Mouse (Mus musculus): ENCODE measurements around the gene Slc7a7. TPM values are rescaled to one million over a fixed set of nuclear protein-coding genes. Genes with fewer than 3 reads are reported as not detected.

Slc7a7 gene
- polyA plus RNA-seq, 1 experiment from 2014 or later, result 4.7 TPM

DNA sequence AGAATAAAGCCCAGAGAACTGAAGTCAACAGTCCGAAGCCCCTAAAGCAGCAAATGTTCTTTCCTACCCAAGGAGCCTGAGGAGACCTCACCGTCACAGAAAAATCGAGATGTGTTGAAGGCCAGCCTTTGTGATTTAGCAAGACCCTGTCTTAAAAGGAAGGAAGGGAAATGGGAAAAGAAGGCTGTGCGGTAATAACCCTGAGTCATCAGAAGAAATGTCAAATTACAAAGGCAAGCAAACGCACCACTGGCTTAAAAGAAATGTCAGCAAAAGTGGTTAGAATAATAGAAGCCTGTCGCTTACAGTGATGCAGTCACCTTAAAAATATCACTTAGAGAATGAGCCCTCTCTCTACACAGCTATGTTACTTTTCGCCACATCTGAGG lies 19.1 kb downstream of the Slc7a7 start:
- Histone ChIP-seq H3K27me3 (replicated peaks) (no peaks in the 10 kb centered on the region), H3K9ac (no peak overlapping the region), H3K4me1 (no peaks in the 10 kb centered on the region), H3K36me3 (replicated peaks) (no peaks in the 10 kb centered on the region), H3K4me2 (no peak overlapping the region), H3K4me3 (no peak overlapping the region), H3K9me3 (no peaks in the 10 kb centered on the region), H3K27ac (no peak overlapping the region)
- no peak for ATAC-seq (replicated peaks)
- 75% methylated on average over 7 of the region's 7 CpGs for WGBS

DNA sequence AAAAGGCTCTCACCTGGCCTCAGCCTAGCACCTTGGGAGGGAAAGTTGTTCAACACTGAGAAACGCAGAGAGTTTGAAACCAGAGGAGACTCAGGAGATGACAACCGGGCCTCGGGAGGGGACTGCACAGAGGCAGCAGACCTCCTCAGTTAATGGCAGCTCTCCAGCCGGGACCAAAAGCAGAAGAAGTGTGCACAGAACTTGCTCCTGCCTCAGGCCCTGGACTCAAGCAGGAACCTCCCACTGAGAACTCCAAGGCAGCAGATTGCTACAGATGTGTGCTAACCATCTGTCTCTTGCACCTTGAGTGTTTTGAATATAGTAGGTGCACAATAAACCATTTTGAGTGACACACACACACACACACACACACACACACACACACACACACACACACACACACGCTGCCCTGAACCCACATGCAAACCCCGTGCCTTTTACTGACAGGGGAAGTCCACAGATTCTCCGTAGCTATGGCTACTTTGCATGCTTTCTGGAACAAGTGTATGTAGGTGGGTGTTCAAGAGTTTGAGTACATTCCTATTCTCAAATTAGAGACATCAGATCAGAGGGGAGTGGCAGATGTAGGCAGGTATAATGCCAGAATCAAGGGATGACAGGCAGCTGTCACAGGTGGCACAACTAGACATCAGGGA lies 19.6 kb downstream of the Slc7a7 start:
- H3K4me1 ChIP-seq, result no peaks in the 10 kb centered on the region
- ATAC-seq (replicated peaks), result no peak
- WGBS, result 89% methylated on average over 7 of the region's 7 CpGs
- no peaks in the 10 kb centered on the region for H3K9me3 ChIP-seq
- H3K4me2 ChIP-seq, result no peak overlapping the region
- H3K27me3 ChIP-seq (replicated peaks), result no peaks in the 10 kb centered on the region
- no peak overlapping the region for H3K27ac ChIP-seq
- no peak overlapping the region for H3K4me3 ChIP-seq
- no peak overlapping the region for H3K9ac ChIP-seq
- H3K36me3 ChIP-seq (replicated peaks), result no peaks in the 10 kb centered on the region

DNA sequence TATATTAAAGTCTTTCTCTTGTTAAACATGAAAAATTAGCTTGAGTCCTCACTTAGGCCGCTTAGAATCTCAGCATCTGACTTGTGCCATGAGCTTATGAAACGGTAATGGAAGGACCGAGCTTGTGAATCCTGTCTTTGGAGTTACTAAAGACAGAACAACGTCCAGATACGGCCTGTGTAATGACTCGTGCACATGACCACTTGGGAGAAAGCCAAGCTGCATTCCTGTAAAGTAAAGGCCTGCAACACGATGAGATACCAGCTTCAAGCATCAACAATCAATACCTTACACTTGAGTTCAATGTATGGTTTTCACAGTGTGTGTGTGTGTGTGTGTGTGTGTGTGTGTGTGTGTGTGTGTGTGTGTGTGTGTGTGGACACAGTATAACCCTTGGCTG lies 20.9 kb downstream of the Slc7a7 start:
- no peaks in the 10 kb centered on the region for H3K9me3 ChIP-seq
- H3K27me3 ChIP-seq (replicated peaks), result no peaks in the 10 kb centered on the region
- H3K36me3 ChIP-seq (replicated peaks), result no peaks in the 10 kb centered on the region
- H3K27ac ChIP-seq, result no peak overlapping the region
- H3K4me2 ChIP-seq, result no peak overlapping the region
- H3K9ac ChIP-seq, result no peak overlapping the region
- no peaks in the 10 kb centered on the region for H3K4me1 ChIP-seq
- no peak overlapping the region for H3K4me3 ChIP-seq
- whole genome bisulfite sequencing, result 90% methylated on average over 7 of the region's 7 CpGs
- no peak for ATAC-seq (replicated peaks)

GRCm38 (mm10) chr14:54394309-54394708 lies 23.3 kb downstream of the Slc7a7 start:
- H3K27me3 ChIP-seq (replicated peaks), result no peaks in the 10 kb centered on the region
- H3K4me3 ChIP-seq, result no peak overlapping the region
- H3K4me1 ChIP-seq, result no peaks in the 10 kb centered on the region
- no peak overlapping the region for H3K4me2 ChIP-seq
- H3K36me3 ChIP-seq (replicated peaks), result no peaks in the 10 kb centered on the region
- ATAC-seq (replicated peaks), result no peak
- H3K9ac ChIP-seq, result no peak overlapping the region
- H3K9me3 ChIP-seq, result no peaks in the 10 kb centered on the region
- no peak overlapping the region for H3K27ac ChIP-seq

DNA sequence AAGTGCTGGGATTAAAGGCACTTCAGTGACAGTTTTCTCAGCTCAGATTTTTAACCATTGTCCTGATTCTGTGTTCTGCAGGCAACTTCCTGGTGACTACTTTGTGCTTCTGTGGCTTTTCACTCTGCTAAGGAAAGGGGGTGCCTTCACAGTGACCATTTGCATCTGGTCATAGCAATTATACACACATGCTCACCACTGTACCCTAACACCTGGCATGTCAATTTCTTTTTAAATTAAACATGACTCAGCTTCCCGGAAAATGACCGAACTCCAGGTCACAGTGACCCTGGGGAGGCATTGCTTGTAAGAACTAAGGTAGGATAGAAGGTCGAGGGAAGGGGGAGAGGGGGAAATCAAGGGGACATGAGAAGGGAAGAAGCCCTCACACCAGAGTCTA lies 23.8 kb downstream of the Slc7a7 start:
- Histone ChIP-seq H3K36me3 (replicated peaks) (no peaks in the 10 kb centered on the region), H3K9me3 (no peaks in the 10 kb centered on the region), H3K27ac (no peak overlapping the region), H3K27me3 (replicated peaks) (no peaks in the 10 kb centered on the region), H3K4me2 (no peak overlapping the region), H3K4me3 (no peak overlapping the region), H3K9ac (no peak overlapping the region), H3K4me1 (no peaks in the 10 kb centered on the region)
- WGBS, result 87% methylated on average over 3 of the region's 3 CpGs
- ATAC-seq (replicated peaks), result no peak

- ATAC-seq (replicated peaks), result no peak
- no peaks in the 10 kb centered on the region for H3K27me3 ChIP-seq (replicated peaks)
- no peaks in the 10 kb centered on the region for H3K9me3 ChIP-seq
- H3K27ac ChIP-seq, result no peak overlapping the region
- H3K36me3 ChIP-seq (replicated peaks), result no peaks in the 10 kb centered on the region
- H3K9ac ChIP-seq, result no peak overlapping the region
- no peak overlapping the region for H3K4me2 ChIP-seq
- H3K4me3 ChIP-seq, result no peak overlapping the region
- H3K4me1 ChIP-seq, result no peaks in the 10 kb centered on the region
- 74% methylated on average over 6 of the region's 6 CpGs for WGBS
Measured at GRCm38 (mm10) chr14:54390843-54391242, 26.7 kb downstream of the Slc7a7 start.

DNA sequence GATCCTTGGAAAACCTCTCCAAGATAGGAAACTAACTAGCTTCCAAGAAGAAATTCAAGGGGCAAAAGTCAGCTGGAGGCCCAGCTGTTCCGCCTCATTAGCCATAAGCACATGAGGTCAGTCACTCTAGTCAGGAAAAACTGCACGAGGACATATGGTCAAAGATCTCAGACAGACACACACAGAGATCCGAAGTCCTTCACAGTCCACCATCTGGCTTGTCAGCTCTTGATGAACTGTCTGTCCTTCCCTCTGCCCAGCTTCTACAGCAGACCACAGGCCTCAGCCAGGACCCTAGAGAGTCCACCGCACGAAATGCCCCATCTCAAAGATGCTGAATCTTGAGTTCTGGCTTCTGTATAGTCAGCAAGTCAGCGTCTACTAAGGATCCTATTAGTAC lies 30.0 kb downstream of the Slc7a7 start:
- Histone ChIP-seq H3K4me3 (no peak overlapping the region), H3K27me3 (replicated peaks) (no peaks in the 10 kb centered on the region), H3K9me3 (no peaks in the 10 kb centered on the region), H3K27ac (no peak overlapping the region), H3K4me1 (no peaks in the 10 kb centered on the region), H3K4me2 (no peak overlapping the region), H3K36me3 (replicated peaks) (no peaks in the 10 kb centered on the region), H3K9ac (no peak overlapping the region)
- 85% methylated on average over 6 of the region's 6 CpGs for WGBS
- no peak for ATAC-seq (replicated peaks)

GRCm38 (mm10) chr14:54385968-54386618 lies 31.5 kb downstream of the Slc7a7 start:
- 85% methylated on average over 7 of the region's 7 CpGs for WGBS
- Histone ChIP-seq H3K27ac (no peak overlapping the region), H3K9me3 (no peaks in the 10 kb centered on the region), H3K4me1 (no peaks in the 10 kb centered on the region), H3K9ac (no peak overlapping the region), H3K27me3 (replicated peaks) (no peaks in the 10 kb centered on the region), H3K36me3 (replicated peaks) (no peaks in the 10 kb centered on the region), H3K4me3 (no peak overlapping the region), H3K4me2 (no peak overlapping the region)
- ATAC-seq (replicated peaks), result no peak

DNA sequence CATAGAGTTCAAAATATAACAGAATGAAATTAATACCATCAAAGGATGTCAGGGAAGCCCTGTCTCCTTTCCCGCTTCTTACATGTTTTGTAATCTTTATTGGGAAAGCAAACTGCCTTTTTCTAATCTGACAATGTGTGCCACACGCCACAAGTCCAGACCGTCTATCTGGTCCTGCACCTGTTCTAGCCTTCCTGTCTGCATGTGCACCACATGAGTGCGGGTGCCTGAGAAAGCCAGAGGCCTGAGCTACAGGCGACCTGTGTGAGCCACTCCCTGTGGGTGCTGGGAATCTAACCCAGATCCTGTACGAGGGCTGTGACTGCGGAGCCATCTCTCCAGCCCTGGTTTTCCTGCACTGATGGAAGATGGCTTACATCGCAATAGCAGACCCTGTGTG lies 33.2 kb downstream of the Slc7a7 start:
- ATAC-seq (replicated peaks), result no peak
- no peak overlapping the region for H3K27ac ChIP-seq
- H3K36me3 ChIP-seq (replicated peaks), result no peaks in the 10 kb centered on the region
- 90% methylated on average over 8 of the region's 8 CpGs for WGBS
- H3K4me3 ChIP-seq, result no peak overlapping the region
- no peaks in the 10 kb centered on the region for H3K9me3 ChIP-seq
- H3K27me3 ChIP-seq (replicated peaks), result no peaks in the 10 kb centered on the region
- no peak overlapping the region for H3K9ac ChIP-seq
- H3K4me2 ChIP-seq, result no peak overlapping the region
- H3K4me1 ChIP-seq, result no peaks in the 10 kb centered on the region

DNA sequence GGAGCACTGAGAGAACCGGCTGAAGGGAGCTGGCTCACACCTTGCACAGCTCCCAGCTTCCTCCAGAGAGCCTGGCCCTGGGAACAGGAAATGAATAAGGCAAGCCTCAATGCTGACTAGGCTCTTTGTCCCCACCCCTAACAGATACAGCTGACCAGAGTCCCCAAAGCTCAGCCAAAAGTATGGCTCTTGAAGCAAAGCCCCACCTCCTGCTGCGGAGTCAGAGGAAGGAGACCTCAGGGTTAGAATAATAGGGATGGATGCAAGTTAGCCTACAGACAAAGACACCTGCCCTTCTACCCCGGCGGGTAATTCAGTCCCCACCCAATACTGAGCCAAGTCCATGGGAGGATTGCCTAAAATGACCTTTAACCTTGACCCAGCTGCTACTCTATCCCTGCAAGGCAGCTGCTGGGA lies 34.2 kb downstream of the Slc7a7 start:
- no peak for ATAC-seq (replicated peaks)
- H3K36me3 ChIP-seq (replicated peaks), result no peaks in the 10 kb centered on the region
- no peaks in the 10 kb centered on the region for H3K27me3 ChIP-seq (replicated peaks)

DNA sequence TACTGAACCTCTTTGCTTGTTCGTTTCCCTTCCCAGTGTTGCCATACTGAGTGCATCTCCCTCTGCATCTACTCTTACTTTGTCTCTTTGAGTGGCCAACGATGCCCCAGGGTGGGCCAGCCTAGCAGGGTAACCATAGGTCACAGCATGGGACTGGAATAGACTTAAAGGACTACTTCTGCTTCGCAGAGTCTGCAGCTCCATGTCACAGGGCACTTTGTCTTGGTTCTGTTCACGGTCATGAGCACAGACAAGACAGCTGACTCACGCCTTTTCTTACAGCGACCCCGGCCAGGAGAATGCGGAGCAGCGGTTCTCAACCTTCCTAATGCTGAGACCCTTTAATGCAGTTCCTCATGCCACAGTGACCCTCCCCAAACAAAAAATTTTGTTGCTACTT lies 34.9 kb downstream of the Slc7a7 start:
- H3K4me3 ChIP-seq, result no peak overlapping the region
- no peaks in the 10 kb centered on the region for H3K9me3 ChIP-seq
- WGBS, result 56% methylated on average over 9 of the region's 9 CpGs
- ATAC-seq (replicated peaks), result no peak
- H3K4me2 ChIP-seq, result no peak overlapping the region
- no peak overlapping the region for H3K27ac ChIP-seq
- no peaks in the 10 kb centered on the region for H3K27me3 ChIP-seq (replicated peaks)
- no peak overlapping the region for H3K9ac ChIP-seq
- H3K36me3 ChIP-seq (replicated peaks), result no peaks in the 10 kb centered on the region
- no peaks in the 10 kb centered on the region for H3K4me1 ChIP-seq

More for the DNA sequence above, 34.2 kb downstream of the Slc7a7 start:
- Histone ChIP-seq H3K4me1 (no peaks in the 10 kb centered on the region), H3K9me3 (no peaks in the 10 kb centered on the region), H3K9ac (no peak overlapping the region), H3K4me2 (no peak overlapping the region), H3K4me3 (no peak overlapping the region), H3K27ac (no peak overlapping the region)
- 56% methylated on average over 4 of the region's 4 CpGs for WGBS

DNA sequence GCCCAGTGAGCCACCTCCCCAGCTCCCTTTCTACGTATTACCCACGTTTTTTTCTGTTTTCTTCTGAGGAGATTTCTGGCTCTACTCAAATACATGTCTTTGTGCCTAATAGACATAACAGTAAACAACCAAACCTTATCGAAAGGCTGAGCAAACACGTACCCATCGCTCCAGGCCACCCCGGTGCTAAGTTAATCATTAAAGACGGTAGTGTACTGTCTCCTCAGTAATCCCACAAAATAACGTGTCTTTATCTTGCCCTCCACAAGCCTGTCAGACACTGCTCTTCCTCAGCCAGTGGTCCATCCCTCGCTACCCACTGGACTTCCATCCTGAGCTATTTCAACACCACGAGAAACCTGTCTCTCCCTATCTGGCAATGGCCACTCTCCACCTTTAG lies 35.8 kb downstream of the Slc7a7 start:
- no peak overlapping the region for H3K4me2 ChIP-seq
- H3K4me3 ChIP-seq, result no peak overlapping the region
- WGBS, result 83% methylated on average over 10 of the region's 10 CpGs
- H3K4me1 ChIP-seq, result no peaks in the 10 kb centered on the region
- H3K36me3 ChIP-seq (replicated peaks), result no peaks in the 10 kb centered on the region
- no peaks in the 10 kb centered on the region for H3K9me3 ChIP-seq
- ATAC-seq (replicated peaks), result no peak
- H3K27ac ChIP-seq, result no peak overlapping the region
- H3K27me3 ChIP-seq (replicated peaks), result no peaks in the 10 kb centered on the region
- H3K9ac ChIP-seq, result no peak overlapping the region

DNA sequence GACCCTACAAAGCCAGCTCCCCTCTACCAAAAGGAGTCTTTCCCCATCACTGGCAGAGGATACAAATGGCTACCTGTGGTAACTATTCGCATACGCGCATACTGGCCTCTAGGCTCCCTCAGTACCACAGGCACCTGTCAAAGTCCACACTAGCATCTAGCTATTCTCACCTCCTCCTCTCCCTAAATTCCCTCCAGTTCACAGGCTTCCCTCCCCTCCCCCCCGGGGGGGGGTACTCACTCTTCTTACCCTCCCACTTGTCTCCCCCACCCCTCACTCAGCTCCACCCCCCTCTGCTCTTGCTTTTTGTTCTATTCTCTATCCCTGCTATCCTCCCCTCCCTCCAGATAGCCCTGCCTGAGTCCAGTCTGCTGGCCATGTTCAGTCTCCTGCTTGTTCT lies 37.0 kb downstream of the Slc7a7 start:
- Histone ChIP-seq H3K4me2 (no peak overlapping the region), H3K4me3 (no peak overlapping the region), H3K4me1 (no peaks in the 10 kb centered on the region), H3K9me3 (no peaks in the 10 kb centered on the region), H3K36me3 (replicated peaks) (no peaks in the 10 kb centered on the region), H3K9ac (no peak overlapping the region), H3K27me3 (replicated peaks) (no peaks in the 10 kb centered on the region), H3K27ac (no peak overlapping the region)
- no peak for ATAC-seq (replicated peaks)
- whole genome bisulfite sequencing, result 79% methylated on average over 4 of the region's 4 CpGs
